Mouse (Mus musculus) heart, postnatal 0 days (tissue): ENCODE measurements at regions not wholly inside any gene's neighbourhood (a gene's known extent, or its start where the extent isn't known, plus 50 kb on each side); places are given as distances from the start of the nearest gene placed in this dataset.

Experiments used
- CTCF ChIP-seq: IDR thresholded peaks from 2 replicates; pipeline ENCODE4 v1.5.1; 2016; ENCODE audit warnings: antibody characterized with exemption, control low read depth, low read depth
- EP300 ChIP-seq: IDR thresholded peaks from 2 replicates; pipeline ENCODE4 v1.6.1; 2016; ENCODE audit warnings: antibody characterized with exemption, low read depth

DNA sequence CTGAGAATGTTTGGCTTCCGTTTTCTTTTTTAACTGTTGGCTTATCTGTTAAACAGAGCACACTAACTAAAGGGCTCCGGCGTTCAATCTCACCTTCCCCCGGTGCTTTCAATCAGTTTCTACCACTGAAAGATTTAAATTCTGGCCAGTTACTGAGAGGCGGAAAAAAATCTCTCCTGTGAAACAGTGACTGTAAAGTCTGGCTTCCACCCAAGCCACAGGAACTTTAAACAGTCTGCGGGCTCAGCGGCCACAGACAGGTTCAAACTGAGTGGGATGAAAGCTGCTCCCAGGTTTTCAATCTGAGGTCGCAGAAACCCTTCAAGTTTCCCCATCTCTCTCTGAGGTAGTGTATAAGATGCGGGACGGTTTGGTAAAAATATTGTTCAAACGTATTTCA, 538.2 kb upstream of the Gm11114 start:
- no peak for TF ChIP-seq CTCF
- TF ChIP-seq EP300 = no peak
